Mouse (Mus musculus) embryonic fibroblast, embryonic 13.5 days (primary cell): ENCODE measurements around the gene Gm21976.

Source experiments
- CTCF ChIP-seq: IDR thresholded peaks from 2 replicates; pipeline ENCODE4 v1.5.1; 2011; ENCODE audit warnings: mild to moderate bottlenecking, control low read depth, low read length, moderate library complexity, borderline replicate concordance; ENCODE audit not compliant: insufficient read depth
- POLR2A ChIP-seq: IDR thresholded peaks from 2 replicates; pipeline ENCODE4 v1.6.1; 2011; ENCODE audit warnings: low read depth, mild to moderate bottlenecking, control low read depth, low read length, moderate library complexity

DNA sequence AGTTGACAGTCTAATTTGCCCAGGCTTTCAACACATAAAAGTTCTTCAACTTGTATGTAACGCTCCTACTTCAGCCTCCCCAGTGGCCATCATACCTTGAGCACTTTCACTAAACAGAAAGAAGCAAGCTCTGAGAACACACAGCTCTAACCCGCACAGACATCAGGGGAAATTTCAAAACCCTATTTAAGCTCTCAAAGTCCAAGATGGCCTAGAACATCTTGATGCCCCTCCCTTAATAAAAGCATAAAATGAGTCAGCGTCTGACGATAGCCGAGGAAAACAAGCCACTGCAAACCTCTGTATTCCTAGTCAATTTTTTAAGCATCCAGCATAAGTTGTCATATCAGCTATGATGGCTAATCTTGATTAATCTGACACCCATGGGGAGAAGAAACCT lies 31.9 kb downstream of the Gm21976 start:
- TF ChIP-seq CTCF (no peak), POLR2A (no peak)
